ENCODE assay signal across 24 mouse cellular contexts in the genomic region with DNA sequence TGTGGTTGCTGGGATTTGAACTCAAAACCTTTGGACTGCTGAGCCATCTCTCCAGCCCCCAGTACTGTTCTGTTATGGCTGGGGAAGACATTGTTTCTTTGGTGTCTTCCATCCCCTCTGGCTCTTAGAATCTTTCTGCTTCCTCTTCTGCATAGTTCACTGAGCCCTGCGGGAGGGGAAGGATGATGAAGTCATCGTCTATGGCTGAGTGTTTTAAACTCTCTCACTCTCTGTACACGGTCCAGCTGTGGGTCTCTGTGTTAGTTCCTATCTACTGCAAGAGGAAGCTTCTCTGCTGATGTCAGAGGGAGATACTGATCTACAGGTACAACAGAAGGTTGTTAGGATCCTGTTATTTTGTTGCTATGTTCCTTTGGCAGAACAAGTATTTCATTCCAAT. TPM values are rescaled to one million over a fixed set of nuclear protein-coding genes. Genes with fewer than 3 reads are reported as not detected.
DNase-seq lines count a peak whose midpoint lies in the region; ATAC-seq and TF ChIP-seq lines count a peak whose summit lies in the region.
"Had no signal": no experiment of that assay in that cellular context is flagged by ENCODE, and none has a peak within 500 bp of the region (broad histone marks: within the 10 kb centered on the region; RNA-seq: fewer than 3 reads in every experiment).

No protein-coding gene starts in this region.

- peak; percentile 4 for DNase-seq in liver, adult 2 months (ENCODE audit: extremely low read depth, low read depth, low spot score)
- DNase-seq in liver, postnatal 0 days: no peak
- peak; percentile 63 for DNase-seq in A20 (ENCODE audit: low read depth, low spot score)
- no peak for DNase-seq in ovary, adult 18-20 months (ENCODE audit: low spot score)
- no peak for DNase-seq in kidney, adult 11 months
- DNase-seq: cerebellum, adult 11-12 months; cerebellum, postnatal 10 days; forebrain, postnatal 0 days; gastrocnemius, postnatal 14 days; heart, postnatal 36 days; kidney, adult 2 months; liver; lung, postnatal 10 days; thymus, adult 2 months had no signal

- no peak for TF ChIP-seq POLR2A in liver, adult 2 months (IDR thresholded peaks at IDR 0.05; ENCODE audit: extremely low read depth, insufficient read depth, low read length)
- no peak for TF ChIP-seq POLR2A in bone marrow macrophage, adult 2 months (IDR thresholded peaks at IDR 0.05; ENCODE audit: borderline replicate concordance, low read depth, low read length)

- no peak for TF ChIP-seq EP300 in liver, postnatal 0 days (IDR thresholded peaks at IDR 0.05; ENCODE audit: low read depth)

- H3K9me3 ChIP-seq in liver, postnatal 0 days (ENCODE audit: low read length): no peaks in the 10 kb centered on the region
- H3K9me3 ChIP-seq in midbrain, embryonic 13.5 days: no peaks in the 10 kb centered on the region
- H3K9me3 ChIP-seq: limb, embryonic 10.5 days; neural tube, embryonic 13.5 days had no signal

- 53% methylated on average over 3 of the region's 3 CpGs for WGBS in liver, adult 2 months
- WGBS in liver, postnatal 0 days (ENCODE audit: insufficient replicate concordance): 43% methylated on average over 3 of the region's 3 CpGs
- WGBS in midbrain, embryonic 13.5 days: 71% methylated on average over 3 of the region's 3 CpGs

- H3K4me2 ChIP-seq in liver, postnatal 0 days (ENCODE audit: low read depth, low read length): no peak overlapping the region
- H3K4me2 ChIP-seq in midbrain, embryonic 13.5 days (replicated peaks): no peak overlapping the region
- H3K4me2 ChIP-seq: hindbrain, embryonic 14.5 days; neural tube, embryonic 13.5 days had no signal

- no peaks in the 10 kb centered on the region for H3K4me1 ChIP-seq in liver, adult 2 months (ENCODE audit: control insufficient read depth, insufficient read depth, low read length)
- no peaks in the 10 kb centered on the region for H3K4me1 ChIP-seq in liver, postnatal 0 days (ENCODE audit: insufficient read depth)
- H3K4me1 ChIP-seq in bone marrow macrophage, adult 2 months (ENCODE audit: control insufficient read depth, insufficient read depth, low read length): peaks cover 10% of the 10 kb centered on the region
- H3K4me1 ChIP-seq in midbrain, embryonic 13.5 days (replicated peaks): no peaks in the 10 kb centered on the region
- H3K4me1 ChIP-seq: limb, embryonic 10.5 days; neural tube, embryonic 13.5 days had no signal

- H3K27me3 ChIP-seq in liver, adult 2 months (ENCODE audit: control insufficient read depth, insufficient read depth, low read length): no peaks in the 10 kb centered on the region
- no peaks in the 10 kb centered on the region for H3K27me3 ChIP-seq in liver, postnatal 0 days (ENCODE audit: insufficient read depth, low read length)
- no peaks in the 10 kb centered on the region for H3K27me3 ChIP-seq in midbrain, embryonic 13.5 days
- H3K27me3 ChIP-seq: neural tube, embryonic 13.5 days had no signal

- peaks cover 4% of the 10 kb centered on the region for H3K36me3 ChIP-seq in liver, adult 2 months (ENCODE audit: control insufficient read depth, insufficient read depth, low read length)
- H3K36me3 ChIP-seq in liver, postnatal 0 days (replicated peaks; ENCODE audit: insufficient read depth, low read length): no peaks in the 10 kb centered on the region
- peaks cover 37% of the 10 kb centered on the region for H3K36me3 ChIP-seq in midbrain, embryonic 13.5 days
- H3K36me3 ChIP-seq: limb, embryonic 10.5 days had no signal

- H3K9ac ChIP-seq in liver, adult 2 months (ENCODE audit: low read depth, low read length): no peak overlapping the region
- no peak overlapping the region for H3K9ac ChIP-seq in liver, postnatal 0 days (replicated peaks)
- H3K9ac ChIP-seq in midbrain, embryonic 13.5 days (replicated peaks): no peak overlapping the region
- H3K9ac ChIP-seq: forebrain, postnatal 0 days; hindbrain, embryonic 14.5 days; neural tube, embryonic 13.5 days had no signal

- H3K27ac ChIP-seq in liver, adult 2 months (replicated peaks; ENCODE audit: insufficient read depth, low read depth, low read length): no peak overlapping the region
- no peak overlapping the region for H3K27ac ChIP-seq in liver, postnatal 0 days (ENCODE audit: low read depth)
- H3K27ac ChIP-seq in bone marrow macrophage, adult 2 months (ENCODE audit: insufficient read depth, low read depth, low read length): peak overlapping the region; percentile 9; the same call in 1 of the 2 replicates
- no peak overlapping the region for H3K27ac ChIP-seq in midbrain, embryonic 13.5 days
- H3K27ac ChIP-seq: hindbrain, embryonic 14.5 days; kidney, postnatal 0 days; limb, embryonic 10.5 days; neural tube, embryonic 13.5 days had no signal

- TF ChIP-seq CTCF in liver, adult 2 months (IDR thresholded peaks at IDR 0.05; ENCODE audit: low read depth, low read length): no peak
- TF ChIP-seq CTCF in liver, postnatal 0 days (IDR thresholded peaks at IDR 0.05; ENCODE audit: low read depth): no peak
- TF ChIP-seq CTCF in bone marrow macrophage, adult 2 months (IDR thresholded peaks at IDR 0.05; ENCODE audit: low read depth, low read length): no peak

- no peak overlapping the region for H3K4me3 ChIP-seq in liver, adult 2 months (ENCODE audit: insufficient read depth, low read depth, low read length)
- H3K4me3 ChIP-seq in liver, postnatal 0 days (ENCODE audit: low read depth, low read length): no peak overlapping the region
- H3K4me3 ChIP-seq in bone marrow macrophage, adult 2 months (ENCODE audit: insufficient read depth, low read length): no peak overlapping the region
- H3K4me3 ChIP-seq in midbrain, embryonic 13.5 days (replicated peaks): no peak overlapping the region
- H3K4me3 ChIP-seq: limb, embryonic 10.5 days; myocyte; neural tube, embryonic 13.5 days had no signal

- H3K79me2 ChIP-seq in liver, adult 2 months (ENCODE audit: control insufficient read depth, insufficient read depth, low read length): no peaks in the 10 kb centered on the region

- no peak for ATAC-seq in liver, postnatal 0 days
- 0 out of 2 replicates have a peak, but pooled peaks have one; percentile 34 for ATAC-seq in megakaryocyte progenitor cell, adult 5-6 weeks (replicated peaks; ENCODE audit: poor library complexity)
- ATAC-seq in midbrain, embryonic 13.5 days: no peak
- ATAC-seq: forebrain, postnatal 0 days; inflammation-experienced regulatory T-cells, adult 6 months; midbrain, embryonic 16.5 days had no signal

RNA-seq across cellular contexts. Expression of a gene that starts 17.8 kb away (rescaled TPM):
- total RNA-seq in liver, adult 2 months (2014; rRNA removed): 1.2 and 1.7 TPM in 2 replicates
- 0.50 and 0.73 TPM in 2 replicates for polyA plus RNA-seq in liver, adult 2 months (2012; rRNA removed)
- polyA plus RNA-seq in liver, postnatal 0 days (2015; fragmentation: Nextera tagmentation; extraction: Ambion mirVana): 0.64 and 0.80 TPM in 2 replicates
- polyA plus RNA-seq in bone marrow macrophage, adult 2 months (2012; ENCODE audit: insufficient read depth, insufficient read length, missing spikeins): 7.2 and 10.1 TPM in 2 replicates
- total RNA-seq in megakaryocyte progenitor cell, adult 5-6 weeks (2015): 1.6 and 2.4 TPM in 2 replicates
- 4.1 and 8.9 TPM in 2 replicates for total RNA-seq in megakaryocyte progenitor cell, adult 5-6 weeks (2017)
- polyA plus RNA-seq in midbrain, embryonic 13.5 days (2015; fragmentation: Nextera tagmentation; extraction: Ambion mirVana): 95.9 and 98.5 TPM in 2 replicates

RNA-seq across cellular contexts. Expression of a gene that starts 37.4 kb away (rescaled TPM):
- 7.3 and 9.9 TPM in 2 replicates for total RNA-seq in liver, adult 2 months (2014; rRNA removed)
- polyA plus RNA-seq in liver, adult 2 months (2012; rRNA removed): 2.5 and 3.0 TPM in 2 replicates
- polyA plus RNA-seq in liver, postnatal 0 days (2015; fragmentation: Nextera tagmentation; extraction: Ambion mirVana): 14.0 and 15.5 TPM in 2 replicates
- polyA plus RNA-seq in bone marrow macrophage, adult 2 months (2012; ENCODE audit: insufficient read depth, insufficient read length, missing spikeins): 25.4 and 27.4 TPM in 2 replicates
- 12.9 and 15.6 TPM in 2 replicates for total RNA-seq in megakaryocyte progenitor cell, adult 5-6 weeks (2015)
- 13.2 and 15.9 TPM in 2 replicates for total RNA-seq in megakaryocyte progenitor cell, adult 5-6 weeks (2017)
- polyA plus RNA-seq in midbrain, embryonic 13.5 days (2015; fragmentation: Nextera tagmentation; extraction: Ambion mirVana): 68.8 and 82.1 TPM in 2 replicates

RNA-seq across cellular contexts. Expression of a gene that starts 44.8 kb away (rescaled TPM):
- total RNA-seq in liver, adult 2 months (2014; rRNA removed): 83.4 and 96.9 TPM in 2 replicates
- 43.9 and 50.2 TPM in 2 replicates for polyA plus RNA-seq in liver, adult 2 months (2012; rRNA removed)
- 49.7 and 51.1 TPM in 2 replicates for polyA plus RNA-seq in liver, postnatal 0 days (2015; fragmentation: Nextera tagmentation; extraction: Ambion mirVana)
- 43.2 and 45.7 TPM in 2 replicates for polyA plus RNA-seq in bone marrow macrophage, adult 2 months (2012; ENCODE audit: insufficient read depth, insufficient read length, missing spikeins)
- 36.1 and 39.2 TPM in 2 replicates for total RNA-seq in megakaryocyte progenitor cell, adult 5-6 weeks (2015)
- total RNA-seq in megakaryocyte progenitor cell, adult 5-6 weeks (2017): 85.3 and 91.2 TPM in 2 replicates
- polyA plus RNA-seq in midbrain, embryonic 13.5 days (2015; fragmentation: Nextera tagmentation; extraction: Ambion mirVana): 52.3 and 57.5 TPM in 2 replicates

RNA-seq across cellular contexts. Expression of a gene that starts 46.6 kb away (rescaled TPM):
- total RNA-seq in liver, adult 2 months (2014; rRNA removed): 25.0 and 25.7 TPM in 2 replicates
- polyA plus RNA-seq in liver, adult 2 months (2012; rRNA removed): 2.7 and 3.3 TPM in 2 replicates
- 11.1 and 12.6 TPM in 2 replicates for polyA plus RNA-seq in liver, postnatal 0 days (2015; fragmentation: Nextera tagmentation; extraction: Ambion mirVana)
- 31.7 and 36.5 TPM in 2 replicates for polyA plus RNA-seq in bone marrow macrophage, adult 2 months (2012; ENCODE audit: insufficient read depth, insufficient read length, missing spikeins)
- 15.2 and 16.4 TPM in 2 replicates for total RNA-seq in megakaryocyte progenitor cell, adult 5-6 weeks (2015)
- total RNA-seq in megakaryocyte progenitor cell, adult 5-6 weeks (2017): 35.2 and 38.2 TPM in 2 replicates
- 66.4 and 67.6 TPM in 2 replicates for polyA plus RNA-seq in midbrain, embryonic 13.5 days (2015; fragmentation: Nextera tagmentation; extraction: Ambion mirVana)

Comparison
In these comparisons a context has a peak if more than half of its experiments do, and no peak if none do; other contexts are left out.
1. DNase-seq: peak in liver, adult 2 months (single experiment) and A20 (single experiment); none in liver, postnatal 0 days (single experiment), ovary, adult 18-20 months (single experiment) and kidney, adult 11 months (single experiment).